Mouse (Mus musculus): Measurements from ENCODE around the gene Acss2. TPM values are rescaled to one million over a fixed set of nuclear protein-coding genes. Genes with fewer than 3 reads are reported as not detected.

The Acss2 gene
- 251 and 371 TPM in 2 replicates for polyA plus RNA-seq (2012; rRNA removed; ENCODE audit: low replicate concordance)

GRCm38 (mm10) chr2:155517455-155518423 is at the start of gene Acss2, which contains the start of gene Ggt7:
TSS of gene Acss2 (plus strand) at chr2:155517948.
TSS of gene Ggt7 (minus strand) at chr2:155518237.

GRCm38 (mm10) chr2:155473570-155474088 is 44.1 kb upstream of the Acss2 start, which contains the start of gene Ncoa6:
TSS of gene Ncoa6 (minus strand) at chr2:155473894.

GRCm38 (mm10) chr2:155592137-155592853 is 74.5 kb downstream of the Acss2 start, which contains the start of gene Gss:
TSS of gene Gss (minus strand) at chr2:155592810.

GRCm38 (mm10) chr2:155610978-155611377 is 93.2 kb downstream of the Acss2 start, which contains the start of gene Myh7b:
TSS of gene Myh7b (plus strand) at chr2:155611212.

Other genes starting within 250 kb of the Acss2 start
- gene Map1lc3a, start 241.7 kb upstream of the Acss2 start, polyA plus RNA-seq (2012; rRNA removed; ENCODE audit: low replicate concordance), result 314 and 618 TPM in 2 replicates
- gene Pigu, start 160.5 kb upstream of the Acss2 start, polyA plus RNA-seq (2012; rRNA removed; ENCODE audit: low replicate concordance), result 24.2 and 64.1 TPM in 2 replicates
- 211 and 262 TPM in 2 replicates for gene Trp53inp2, start 136.9 kb upstream of the Acss2 start, polyA plus RNA-seq (2012; rRNA removed; ENCODE audit: low replicate concordance)
- 14.6 and 18.4 TPM in 2 replicates for gene Ncoa6, start 44.1 kb upstream of the Acss2 start, polyA plus RNA-seq (2012; rRNA removed; ENCODE audit: low replicate concordance)
- 8.9 and 14.3 TPM in 2 replicates for gene Ggt7, start 289 bp downstream of the Acss2 start, polyA plus RNA-seq (2012; rRNA removed; ENCODE audit: low replicate concordance)
- 17.8 and 20.1 TPM in 2 replicates for gene Gss, start 74.9 kb downstream of the Acss2 start, polyA plus RNA-seq (2012; rRNA removed; ENCODE audit: low replicate concordance)
- 0.11 TPM in 1 of 2 replicates, not detected in the other for gene Myh7b, start 93.3 kb downstream of the Acss2 start, polyA plus RNA-seq (2012; rRNA removed; ENCODE audit: low replicate concordance)
- gene Trpc4ap, start 174.4 kb downstream of the Acss2 start, polyA plus RNA-seq (2012; rRNA removed; ENCODE audit: low replicate concordance), result 170 and 221 TPM in 2 replicates
- 39.5 and 56.7 TPM in 2 replicates for gene Edem2, start 211.5 kb downstream of the Acss2 start, polyA plus RNA-seq (2012; rRNA removed; ENCODE audit: low replicate concordance)
- gene Gm17581, start 217.9 kb downstream of the Acss2 start, polyA plus RNA-seq (2012; rRNA removed; ENCODE audit: low replicate concordance), result not detected in 2 replicates
- gene Procr, start 233.2 kb downstream of the Acss2 start, polyA plus RNA-seq (2012; rRNA removed; ENCODE audit: low replicate concordance), result 16.3 and 20.4 TPM in 2 replicates